Mouse (Mus musculus): ENCODE data around the gene Gpr85. TPM values are rescaled to one million over a fixed set of nuclear protein-coding genes. Genes with fewer than 3 reads are reported as not detected.

The Gpr85 gene
- polyA plus RNA-seq, 1 experiment from 2014 or later = 5.1 TPM

DNA sequence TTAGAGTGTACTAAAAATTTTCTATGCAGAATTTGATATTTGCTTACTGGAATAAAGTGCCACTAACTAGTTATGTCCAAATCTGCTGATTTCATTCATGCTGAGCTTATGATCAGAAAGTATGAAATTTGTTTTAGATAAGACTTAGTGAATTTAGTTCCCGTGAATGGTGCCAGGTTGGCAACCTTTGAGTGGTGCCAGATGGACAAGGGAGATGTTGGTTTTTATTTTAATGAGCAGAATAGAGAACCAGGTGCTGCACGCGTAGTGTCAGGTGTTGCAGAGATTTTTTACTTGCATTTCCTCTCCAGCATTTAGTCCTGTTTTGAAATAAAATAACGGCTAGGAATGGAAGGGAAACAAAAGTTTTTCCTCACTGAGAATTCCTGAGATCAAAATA lies 27.6 kb downstream of the Gpr85 start:
- 82% methylated on average over 4 of the region's 4 CpGs for WGBS
- no peak for ATAC-seq (ENCODE audit: extremely low read depth, insufficient number of reproducible peaks, low FRiP score, low TSS enrichment)

DNA sequence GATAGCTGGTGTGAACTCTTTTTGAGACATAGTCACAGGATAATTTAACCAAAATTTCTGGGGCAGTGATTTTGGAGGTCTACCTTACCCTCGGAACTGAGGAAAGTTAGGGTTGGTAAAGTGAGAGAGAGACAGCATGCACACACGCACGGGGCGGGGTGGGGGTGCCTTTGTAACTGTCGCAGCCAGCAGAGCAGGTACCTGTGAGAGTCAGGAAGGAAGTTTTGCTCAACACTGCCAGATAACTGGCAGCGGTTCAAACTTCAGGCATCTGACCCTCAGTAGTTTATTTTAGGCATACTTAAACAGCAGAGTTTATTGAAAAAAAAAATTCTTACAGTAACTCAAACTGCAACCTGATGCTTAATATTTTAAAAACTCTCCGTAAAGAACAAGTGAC lies 39.7 kb downstream of the Gpr85 start:
- H3K9me3 ChIP-seq = no peaks in the 10 kb centered on the region
- H3K27me3 ChIP-seq (replicated peaks) = no peaks in the 10 kb centered on the region
- H3K4me2 ChIP-seq = peak overlapping the region; percentile 33; the same call in 1 of the 2 replicates
- WGBS = 36% methylated on average over 7 of the region's 7 CpGs
- H3K4me1 ChIP-seq = peaks cover 9% of the 10 kb centered on the region
- no peak overlapping the region for H3K27ac ChIP-seq (replicated peaks)
- H3K36me3 ChIP-seq = no peaks in the 10 kb centered on the region
- H3K4me3 ChIP-seq = no peak overlapping the region
- ATAC-seq (ENCODE audit: extremely low read depth, insufficient number of reproducible peaks, low FRiP score, low TSS enrichment) = no peak
- H3K9ac ChIP-seq = no peak overlapping the region

More for the DNA sequence above, 27.6 kb downstream of the Gpr85 start:
- Histone ChIP-seq H3K4me1 (peaks cover 7% of the 10 kb centered on the region), H3K27ac (replicated peaks) (no peak overlapping the region), H3K4me2 (no peak overlapping the region), H3K27me3 (replicated peaks) (no peaks in the 10 kb centered on the region), H3K4me3 (no peak overlapping the region), H3K9me3 (no peaks in the 10 kb centered on the region), H3K36me3 (no peaks in the 10 kb centered on the region), H3K9ac (no peak overlapping the region)

DNA sequence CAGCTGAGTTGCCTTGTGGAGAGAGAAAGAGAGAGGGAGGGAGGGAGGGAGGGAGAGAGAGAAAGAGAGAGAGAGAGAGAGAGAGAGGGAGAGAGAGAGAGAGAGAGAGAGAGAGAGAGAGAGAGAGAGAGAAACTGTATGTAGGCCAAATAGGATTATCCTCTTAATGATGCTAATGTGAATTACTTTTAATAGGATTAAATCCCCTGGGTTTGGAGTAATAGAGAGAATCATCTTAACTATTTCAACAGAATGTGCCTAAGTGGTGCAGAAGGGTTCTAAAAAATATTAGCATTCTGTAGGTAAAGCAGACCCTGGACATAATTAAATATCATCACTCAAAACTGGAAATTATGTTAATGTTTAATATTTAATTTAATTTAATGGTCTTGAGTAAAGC lies 42.4 kb downstream of the Gpr85 start:
- H3K4me1 ChIP-seq = peaks cover 9% of the 10 kb centered on the region
- ATAC-seq (ENCODE audit: extremely low read depth, insufficient number of reproducible peaks, low FRiP score, low TSS enrichment) = no peak
- H3K27ac ChIP-seq (replicated peaks) = no peak overlapping the region
- H3K9ac ChIP-seq = no peak overlapping the region
- no peaks in the 10 kb centered on the region for H3K27me3 ChIP-seq (replicated peaks)
- no peaks in the 10 kb centered on the region for H3K36me3 ChIP-seq
- no peaks in the 10 kb centered on the region for H3K9me3 ChIP-seq
- H3K4me2 ChIP-seq = no peak overlapping the region
- no peak overlapping the region for H3K4me3 ChIP-seq

Other genes starting within 250 kb of the Gpr85 start
- 26.9 and 29.4 TPM in 2 replicates for gene Tmem168, start 231.8 kb downstream of the Gpr85 start, polyA plus RNA-seq (2015; fragmentation: Nextera tagmentation; extraction: Ambion mirVana)
- gene Bmt2, start 162.0 kb downstream of the Gpr85 start, polyA plus RNA-seq (2015; fragmentation: Nextera tagmentation; extraction: Ambion mirVana) = 18.1 and 18.2 TPM in 2 replicates
- gene 2610001J05Rik, start 31.6 kb upstream of the Gpr85 start, polyA plus RNA-seq (2015; fragmentation: Nextera tagmentation; extraction: Ambion mirVana) = 113 and 129 TPM in 2 replicates

Measured in heart, embryonic 13.5 days (tissue).